Mouse (Mus musculus): ENCODE data around the gene Zbtb17. TPM values are rescaled to one million over a fixed set of nuclear protein-coding genes. Genes with fewer than 3 reads are reported as not detected.

The Zbtb17 gene
- polyA plus RNA-seq, 1 experiment = 24.1 TPM

- peaks cover 6% of the 10 kb centered on the region; the same call in 1 of the 2 replicates for H3K4me1 ChIP-seq (ENCODE audit: control insufficient read depth, insufficient read depth, low read length)
Observed at GRCm38 (mm10) chr4:141456193-141456938, 11.9 kb downstream of the Zbtb17 start.

GRCm38 (mm10) chr4:141458236-141458635 is 13.8 kb downstream of the Zbtb17 start:
- Histone ChIP-seq H3K4me1 (ENCODE audit: control insufficient read depth, insufficient read depth, low read length) (peaks cover 6% of the 10 kb centered on the region; the same call in 1 of the 2 replicates), H3K4me3 (replicated peaks; ENCODE audit: control insufficient read depth, low read depth, low read length) (no peak overlapping the region), H3K27ac (ENCODE audit: control insufficient read depth, insufficient read depth, low read depth, low read length, poor library complexity) (no peak overlapping the region)
- 78% methylated on average over 7 of the region's 7 CpGs for WGBS
- TF ChIP-seq CTCF (IDR thresholded peaks at IDR 0.05; ENCODE audit: control insufficient read depth, insufficient read depth, low read length) = no peak
- TF ChIP-seq POLR2A (IDR thresholded peaks at IDR 0.05; ENCODE audit: borderline replicate concordance, control insufficient read depth, low read depth, low read length) = no peak

More at GRCm38 (mm10) chr4:141456193-141456938, 11.9 kb downstream of the Zbtb17 start:
- WGBS = 90% methylated on average over 14 of the region's 14 CpGs
- H3K4me3 ChIP-seq (replicated peaks; ENCODE audit: control insufficient read depth, low read depth, low read length) = no peak overlapping the region
- H3K27ac ChIP-seq (ENCODE audit: control insufficient read depth, insufficient read depth, low read depth, low read length, poor library complexity) = no peak overlapping the region
- TF ChIP-seq CTCF (IDR thresholded peaks at IDR 0.05; ENCODE audit: control insufficient read depth, insufficient read depth, low read length) (no peak), POLR2A (IDR thresholded peaks at IDR 0.05; ENCODE audit: borderline replicate concordance, control insufficient read depth, low read depth, low read length) (no peak)

- WGBS = 83% methylated on average over 3 of the region's 3 CpGs
- H3K4me1 ChIP-seq (ENCODE audit: control insufficient read depth, insufficient read depth, low read length) = peaks cover 6% of the 10 kb centered on the region; the same call in 1 of the 2 replicates
- TF ChIP-seq POLR2A (IDR thresholded peaks at IDR 0.05; ENCODE audit: borderline replicate concordance, control insufficient read depth, low read depth, low read length) (no peak), CTCF (IDR thresholded peaks at IDR 0.05; ENCODE audit: control insufficient read depth, insufficient read depth, low read length) (no peak)
- H3K4me3 ChIP-seq (replicated peaks; ENCODE audit: control insufficient read depth, low read depth, low read length) = no peak overlapping the region
- H3K27ac ChIP-seq (ENCODE audit: control insufficient read depth, insufficient read depth, low read depth, low read length, poor library complexity) = no peak overlapping the region
Observed at GRCm38 (mm10) chr4:141458888-141459287, 14.4 kb downstream of the Zbtb17 start.

DNA sequence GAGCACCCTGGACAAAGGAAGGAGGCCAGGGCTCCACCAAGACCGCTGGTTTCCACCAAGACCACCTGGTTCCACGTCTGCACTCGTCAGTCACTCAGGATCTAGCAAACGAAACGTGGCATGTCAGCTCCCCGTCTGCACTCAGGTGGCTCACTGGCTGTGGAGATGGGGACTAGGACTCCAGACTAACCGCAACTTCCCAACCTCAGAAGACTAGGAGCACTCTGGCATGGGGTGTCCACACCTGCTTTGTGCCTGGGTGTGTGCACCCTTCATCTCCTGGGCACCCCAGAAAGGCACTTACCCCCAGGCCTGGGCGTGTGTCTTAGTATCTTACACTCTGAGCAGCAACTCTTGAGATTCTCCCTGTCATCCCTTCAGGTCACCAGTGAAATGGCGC is 15.3 kb downstream of the Zbtb17 start:
- H3K27ac ChIP-seq (ENCODE audit: control insufficient read depth, insufficient read depth, low read depth, low read length, poor library complexity) = no peak overlapping the region
- H3K4me1 ChIP-seq (ENCODE audit: control insufficient read depth, insufficient read depth, low read length) = peaks cover 4% of the 10 kb centered on the region; the same call in 1 of the 2 replicates
- TF ChIP-seq POLR2A (IDR thresholded peaks at IDR 0.05; ENCODE audit: borderline replicate concordance, control insufficient read depth, low read depth, low read length) = no peak
- no peak for TF ChIP-seq CTCF (IDR thresholded peaks at IDR 0.05; ENCODE audit: control insufficient read depth, insufficient read depth, low read length)
- no peak overlapping the region for H3K4me3 ChIP-seq (replicated peaks; ENCODE audit: control insufficient read depth, low read depth, low read length)
- 89% methylated on average over 9 of the region's 9 CpGs for WGBS

GRCm38 (mm10) chr4:141460481-141460880 is 16.0 kb downstream of the Zbtb17 start:
- H3K4me1 ChIP-seq (ENCODE audit: control insufficient read depth, insufficient read depth, low read length) = no peaks in the 10 kb centered on the region; the same call in 1 of the 2 replicates
- WGBS = 58% methylated on average over 4 of the region's 4 CpGs
- TF ChIP-seq CTCF (IDR thresholded peaks at IDR 0.05; ENCODE audit: control insufficient read depth, insufficient read depth, low read length) (no peak), POLR2A (IDR thresholded peaks at IDR 0.05; ENCODE audit: borderline replicate concordance, control insufficient read depth, low read depth, low read length) (no peak)
- no peak overlapping the region for H3K27ac ChIP-seq (ENCODE audit: control insufficient read depth, insufficient read depth, low read depth, low read length, poor library complexity)
- no peak overlapping the region for H3K4me3 ChIP-seq (replicated peaks; ENCODE audit: control insufficient read depth, low read depth, low read length)

DNA sequence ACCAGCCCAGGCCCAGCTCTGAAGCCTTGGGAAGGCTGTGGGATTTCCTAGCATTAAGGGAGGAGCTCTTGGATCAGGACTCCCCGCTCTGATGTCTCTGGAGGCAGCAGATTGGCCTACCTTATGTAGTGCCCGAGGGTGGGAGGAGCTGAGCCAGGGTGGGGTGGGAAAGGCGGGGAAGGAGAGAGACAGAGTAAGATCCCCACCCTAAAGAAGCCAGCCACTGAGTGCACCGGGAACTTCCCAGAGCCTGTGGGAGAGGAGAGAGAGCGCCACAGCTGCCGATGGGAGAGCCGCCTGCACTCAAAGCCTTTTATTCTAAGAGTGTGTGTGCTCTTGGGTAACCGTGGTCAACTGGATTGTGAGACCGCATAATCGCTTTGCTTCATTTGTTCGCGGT is 16.6 kb downstream of the Zbtb17 start:
- Histone ChIP-seq H3K4me3 (replicated peaks; ENCODE audit: control insufficient read depth, low read depth, low read length) (no peak overlapping the region), H3K4me1 (ENCODE audit: control insufficient read depth, insufficient read depth, low read length) (no peaks in the 10 kb centered on the region), H3K27ac (ENCODE audit: control insufficient read depth, insufficient read depth, low read depth, low read length, poor library complexity) (no peak overlapping the region)
- TF ChIP-seq CTCF (IDR thresholded peaks at IDR 0.05; ENCODE audit: control insufficient read depth, insufficient read depth, low read length) (no peak), POLR2A (IDR thresholded peaks at IDR 0.05; ENCODE audit: borderline replicate concordance, control insufficient read depth, low read depth, low read length) (no peak)
- WGBS = 84% methylated on average over 12 of the region's 12 CpGs

GRCm38 (mm10) chr4:141461576-141461975 is 17.1 kb downstream of the Zbtb17 start:
- Histone ChIP-seq H3K27ac (ENCODE audit: control insufficient read depth, insufficient read depth, low read depth, low read length, poor library complexity) (no peak overlapping the region), H3K4me3 (replicated peaks; ENCODE audit: control insufficient read depth, low read depth, low read length) (no peak overlapping the region), H3K4me1 (ENCODE audit: control insufficient read depth, insufficient read depth, low read length) (no peaks in the 10 kb centered on the region)
- no peak for TF ChIP-seq CTCF (IDR thresholded peaks at IDR 0.05; ENCODE audit: control insufficient read depth, insufficient read depth, low read length)
- TF ChIP-seq POLR2A (IDR thresholded peaks at IDR 0.05; ENCODE audit: borderline replicate concordance, control insufficient read depth, low read depth, low read length) = no peak
- WGBS = 92% methylated on average over 12 of the region's 12 CpGs

DNA sequence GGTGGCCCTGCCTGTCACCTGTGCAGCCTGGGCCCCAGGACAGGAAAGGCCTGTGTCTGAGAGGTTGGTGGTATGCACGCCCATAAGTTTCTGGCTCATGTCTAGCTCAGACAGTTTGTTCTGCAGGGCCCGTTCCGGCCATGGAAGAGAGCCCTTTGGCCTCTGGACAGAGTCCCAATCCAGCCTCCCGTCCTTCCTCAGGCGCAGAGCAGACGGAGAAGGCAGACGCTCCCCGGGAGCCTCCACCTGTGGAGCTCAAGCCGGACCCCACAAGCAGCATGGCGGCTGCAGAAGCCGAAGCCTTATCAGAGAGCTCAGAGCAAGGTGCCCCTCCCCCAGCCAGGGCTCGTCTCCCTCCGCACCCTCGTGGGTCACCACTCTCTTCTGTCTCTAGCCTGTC is 19.0 kb downstream of the Zbtb17 start:
- Histone ChIP-seq H3K27ac (ENCODE audit: control insufficient read depth, insufficient read depth, low read depth, low read length, poor library complexity) (no peak overlapping the region), H3K4me1 (ENCODE audit: control insufficient read depth, insufficient read depth, low read length) (no peaks in the 10 kb centered on the region), H3K4me3 (replicated peaks; ENCODE audit: control insufficient read depth, low read depth, low read length) (no peak overlapping the region)
- no peak for TF ChIP-seq POLR2A (IDR thresholded peaks at IDR 0.05; ENCODE audit: borderline replicate concordance, control insufficient read depth, low read depth, low read length)
- no peak for TF ChIP-seq CTCF (IDR thresholded peaks at IDR 0.05; ENCODE audit: control insufficient read depth, insufficient read depth, low read length)
- WGBS = 92% methylated on average over 14 of the region's 14 CpGs
